Mouse (Mus musculus) kidney, postnatal 25 days (tissue): ENCODE measurements around the gene Parg.
"Not testable (repeated sequence)": the region's sequence is repeated elsewhere in the genome, so short reads cannot be mapped to it uniquely, and the experiment has no call there.

Source experiments
- DNase-seq, 2 experiments: peaks; one replicate each; pipeline ENCODE4 v3.0.0; 2021; ENCODE audit warnings: mixed read lengths in 2 of 2

Parg gene

DNA sequence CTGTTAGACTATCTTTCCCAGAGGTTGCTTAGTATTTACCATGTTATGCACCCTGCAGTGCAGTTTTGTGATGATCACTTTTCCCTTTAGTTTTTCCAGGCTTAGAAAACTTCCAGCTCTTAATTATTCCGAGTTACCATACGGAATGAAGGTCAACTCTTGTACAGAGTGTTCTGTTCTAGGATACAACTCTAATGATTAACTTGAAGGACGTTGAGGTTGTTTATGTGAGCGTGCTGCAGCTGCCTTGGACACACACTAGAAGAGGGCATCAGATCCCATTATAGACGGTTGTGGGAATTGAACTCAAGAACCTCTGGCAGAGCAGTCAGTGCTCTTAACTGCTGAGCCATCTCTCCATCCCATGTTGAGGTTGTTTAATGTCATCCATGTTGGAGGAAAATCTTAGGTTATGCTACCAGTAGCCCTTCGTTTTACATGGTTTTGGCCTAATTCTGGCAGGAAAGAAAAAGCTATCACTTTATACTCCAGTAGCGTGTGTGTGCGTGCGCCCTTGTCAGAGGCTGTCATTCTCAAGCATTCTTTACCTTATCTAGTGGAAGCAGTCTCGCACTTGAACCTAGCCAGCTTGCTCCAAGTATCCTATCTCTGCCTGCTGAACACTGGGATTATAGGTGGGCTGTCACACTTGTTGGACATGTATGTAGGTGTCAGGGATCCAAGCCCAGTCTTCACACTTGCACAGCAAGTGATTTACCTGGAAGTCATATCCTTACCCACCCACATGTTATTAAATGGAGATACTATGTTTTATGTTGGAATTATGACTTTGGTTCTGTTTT lies 22.2 kb upstream of the Parg start:
- peak; percentile 9 to 57 for DNase-seq

- peak; percentile 7 to 60 for DNase-seq
These were observed 20.9 kb upstream of the Parg start for GRCm38 (mm10) chr14:32180861-32181260.

GRCm38 (mm10) chr14:32183846-32184245 lies 17.9 kb upstream of the Parg start:
- no peak for DNase-seq

- no peak for DNase-seq
These were observed 10.9 kb upstream of the Parg start for GRCm38 (mm10) chr14:32190627-32191391.

DNA sequence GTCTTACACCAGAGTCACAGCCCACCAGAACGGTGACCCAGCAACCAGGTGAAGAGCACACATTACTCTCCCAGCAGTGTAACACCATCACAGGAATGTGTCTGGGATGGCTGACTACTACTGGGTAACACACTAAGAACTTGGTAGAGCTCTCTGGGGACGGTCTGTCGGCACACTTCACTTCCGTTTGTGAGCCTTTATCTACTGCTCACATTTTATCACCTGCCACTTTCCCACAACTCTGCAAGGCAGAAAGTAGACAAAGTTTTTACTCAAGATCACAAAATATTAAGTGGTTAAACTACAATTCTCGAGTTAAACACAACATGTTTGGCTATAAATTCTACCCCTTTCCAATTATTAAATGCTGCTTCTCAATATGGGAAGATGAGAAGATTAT lies 9.8 kb upstream of the Parg start:
- DNase-seq, result no peak

DNA sequence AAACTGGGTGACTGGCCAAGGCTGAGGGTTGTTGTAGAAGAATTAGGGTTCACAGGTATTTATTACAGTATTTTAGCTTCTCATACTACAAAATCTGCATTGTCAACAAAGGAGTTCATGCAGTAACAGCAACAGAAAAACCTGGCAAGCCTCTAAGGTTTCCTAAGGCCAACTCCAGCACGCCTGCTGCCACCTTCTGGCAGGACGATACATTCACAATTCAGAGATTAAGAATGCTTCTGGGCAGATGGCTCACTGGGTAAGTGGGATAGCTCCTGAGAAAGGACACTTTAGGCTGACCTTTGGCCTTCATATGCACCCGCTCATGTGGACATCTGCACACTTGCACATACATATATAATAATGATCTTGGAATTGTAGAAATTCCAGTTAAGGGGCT lies 9.3 kb upstream of the Parg start:
- DNase-seq, result peak; percentile 65 to 73

GRCm38 (mm10) chr14:32193557-32193956 lies 8.2 kb upstream of the Parg start:
- not testable (repeated sequence) for DNase-seq

- DNase-seq, result no peak
These were observed 395 bp upstream of the Parg start for GRCm38 (mm10) chr14:32201354-32201753.

DNA sequence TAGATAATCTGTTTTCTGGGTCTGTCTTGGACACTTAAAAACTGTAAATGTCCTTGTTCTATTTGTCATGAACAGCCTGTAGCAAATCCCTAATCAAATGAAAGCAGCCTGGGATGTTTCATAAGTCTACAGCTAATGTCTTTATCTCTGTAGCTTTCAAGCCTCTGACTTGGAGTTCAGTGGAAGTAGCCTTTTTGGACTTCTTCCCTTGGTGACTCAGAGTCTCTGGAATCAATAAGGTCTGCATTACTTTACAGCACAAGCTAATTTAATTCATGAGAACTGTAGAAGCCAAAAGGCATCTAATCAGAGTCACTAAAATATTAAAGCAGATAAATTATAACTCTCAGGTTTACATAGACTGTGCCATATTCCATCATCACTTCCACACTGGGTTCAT lies 24.9 kb downstream of the Parg start:
- no peak for DNase-seq

GRCm38 (mm10) chr14:32228996-32229395 lies 27.2 kb downstream of the Parg start:
- peak; percentile 49 to 82 for DNase-seq

DNA sequence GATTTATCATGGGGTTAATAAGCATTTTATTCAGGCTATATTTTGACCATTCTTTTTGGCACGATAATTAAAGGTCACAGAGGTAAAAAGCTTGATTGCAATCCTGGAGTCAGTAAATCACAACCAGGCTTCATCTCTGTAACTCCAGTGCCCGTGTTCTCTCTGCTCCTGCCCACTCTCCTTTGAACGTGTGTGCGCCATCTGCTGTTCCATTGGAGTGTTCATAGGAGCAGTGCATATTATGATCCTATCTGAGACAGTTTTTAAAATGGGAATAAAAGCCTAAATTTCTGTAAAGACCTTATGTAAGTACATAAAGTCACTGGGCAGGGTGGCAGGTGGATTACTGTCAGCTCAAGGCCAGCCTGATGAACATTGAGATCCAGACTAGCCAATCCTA lies 40.7 kb downstream of the Parg start:
- no peak for DNase-seq

GRCm38 (mm10) chr14:32246019-32246418 lies 44.3 kb downstream of the Parg start:
- no peak for DNase-seq

DNA sequence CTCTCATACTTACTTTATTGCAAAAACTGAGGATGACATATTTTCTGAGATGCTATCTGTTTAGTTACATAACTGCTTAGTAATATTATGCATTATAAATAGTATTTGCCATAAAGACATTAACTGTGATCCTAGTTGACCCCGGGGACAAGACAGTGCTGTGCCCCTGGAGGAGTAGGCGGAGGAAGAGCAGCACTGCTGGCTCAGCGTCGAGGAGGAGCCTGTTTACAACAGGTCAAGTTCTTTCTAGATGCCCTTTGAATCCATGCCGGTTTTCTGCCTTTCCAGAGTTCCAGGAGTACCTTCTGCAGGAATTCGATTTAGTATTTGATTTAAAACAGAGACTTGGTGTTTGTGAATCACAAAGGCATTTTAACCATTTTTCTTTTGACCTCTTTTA lies 47.9 kb downstream of the Parg start:
- DNase-seq, result peak; percentile 44 to 76

DNA sequence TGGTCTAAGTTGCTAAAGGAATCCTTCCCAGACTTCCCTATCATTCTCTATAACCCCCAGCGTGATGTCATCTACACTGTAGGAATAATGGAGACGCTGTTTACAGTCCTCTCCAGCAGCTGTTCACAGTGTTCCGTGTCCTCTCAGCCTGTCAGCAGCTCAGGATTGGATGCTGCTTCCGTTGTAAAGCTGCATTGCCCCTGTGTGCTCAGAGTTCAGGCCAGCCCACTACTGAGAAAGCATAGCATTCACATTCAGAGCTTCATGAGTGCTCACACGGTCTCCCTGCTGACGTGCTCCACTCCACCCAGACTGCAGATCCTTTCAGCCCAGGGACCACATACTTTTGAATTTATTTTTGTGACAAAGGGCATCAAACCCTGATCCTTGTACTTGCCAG lies 59.1 kb downstream of the Parg start:
- DNase-seq, result no peak

- DNase-seq, result no peak
These were observed 60.0 kb downstream of the Parg start for GRCm38 (mm10) chr14:32261741-32262140.

DNA sequence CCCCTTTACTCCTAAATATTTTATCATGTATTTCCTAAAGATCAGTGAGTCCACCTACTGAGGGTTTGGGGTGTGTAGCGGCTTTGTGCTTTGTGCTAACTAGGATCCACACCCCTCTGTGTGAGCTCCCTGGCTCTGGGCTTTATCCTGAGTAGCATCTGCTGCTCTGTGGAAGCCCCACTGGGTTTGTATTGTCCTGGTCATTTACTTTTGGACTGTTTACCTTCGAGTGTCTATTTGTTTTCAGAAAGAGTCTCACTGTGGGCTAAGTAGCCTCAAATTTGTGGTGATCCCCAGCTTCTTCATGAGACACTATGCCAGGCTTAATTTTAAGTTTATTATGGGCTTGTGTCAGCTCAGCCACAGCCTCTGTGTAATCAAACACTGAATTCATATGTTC lies 67.2 kb downstream of the Parg start:
- DNase-seq, result no peak

GRCm38 (mm10) chr14:32269589-32269988 lies 67.8 kb downstream of the Parg start:
- DNase-seq, result no peak

- DNase-seq, result no peak
These were observed 99.9 kb downstream of the Parg start for GRCm38 (mm10) chr14:32301622-32302021.

- no peak for DNase-seq
These were observed 100.7 kb downstream of the Parg start for GRCm38 (mm10) chr14:32302423-32302822.

DNA sequence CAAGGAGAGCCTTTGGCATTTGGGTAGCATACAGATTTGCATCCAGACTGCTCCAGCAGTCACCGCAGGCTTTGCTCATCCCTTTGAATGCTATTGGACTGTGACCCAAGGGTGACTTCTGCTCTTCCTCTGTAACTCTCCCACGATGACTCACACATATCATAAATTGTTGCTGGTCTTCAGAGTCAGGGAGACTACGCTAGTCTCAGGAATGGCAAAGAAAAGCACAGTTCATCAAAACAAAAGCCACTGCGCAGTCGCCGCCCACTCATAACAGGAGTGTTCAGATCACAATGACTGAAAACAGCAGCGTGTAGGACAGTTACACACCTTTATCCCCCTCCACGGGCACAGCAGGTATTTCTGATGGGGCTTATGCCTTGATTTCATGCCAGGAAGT lies 103.2 kb downstream of the Parg start:
- no peak for DNase-seq

GRCm38 (mm10) chr14:32309876-32310275 lies 108.1 kb downstream of the Parg start:
- DNase-seq, result peak; percentile 55 to 66

GRCm38 (mm10) chr14:32311381-32312035 lies 109.8 kb downstream of the Parg start:
- DNase-seq, result no peak

DNA sequence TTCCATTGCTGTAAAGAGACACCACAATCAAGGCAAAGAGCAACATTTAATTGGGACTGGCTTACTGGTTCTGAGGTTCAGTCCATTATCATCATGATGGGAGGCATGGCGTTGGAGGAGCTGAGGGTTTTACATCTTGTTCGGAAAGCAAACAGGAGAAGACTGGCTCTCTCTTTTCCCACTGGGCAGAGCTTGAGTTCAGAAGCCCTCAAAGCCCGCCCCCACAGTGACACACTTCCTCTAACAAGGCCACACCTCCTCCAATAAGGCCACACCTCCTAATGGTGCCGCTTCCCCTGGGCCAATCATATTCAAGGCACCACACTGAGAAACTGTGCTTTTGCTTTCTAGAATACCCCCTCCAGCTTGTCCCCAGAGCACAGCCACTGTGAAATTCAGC lies 116.1 kb downstream of the Parg start:
- DNase-seq, result peak in 1 of 2 experiments; percentile 18
